Mouse (Mus musculus): ENCODE data around the gene Slc25a26.

- TF ChIP-seq CTCF (IDR thresholded peaks at IDR 0.05; ENCODE audit: control insufficient read depth, insufficient read depth, insufficient replicate concordance, low read depth, low read length): no peak
- no peak for TF ChIP-seq POLR2A (IDR thresholded peaks at IDR 0.05; ENCODE audit: control insufficient read depth, low read depth, low read length)
These were observed 103.9 kb downstream of the Slc25a26 start for GRCm38 (mm10) chr6:94604072-94604471.

All from testis, adult 2 months (tissue).